Mouse (Mus musculus): ENCODE results near the gene Cd300lf.
A peak's percentile ranks its signal among the peaks of the same experiment; 100 is the strongest.

Gene Cd300lf

DNA sequence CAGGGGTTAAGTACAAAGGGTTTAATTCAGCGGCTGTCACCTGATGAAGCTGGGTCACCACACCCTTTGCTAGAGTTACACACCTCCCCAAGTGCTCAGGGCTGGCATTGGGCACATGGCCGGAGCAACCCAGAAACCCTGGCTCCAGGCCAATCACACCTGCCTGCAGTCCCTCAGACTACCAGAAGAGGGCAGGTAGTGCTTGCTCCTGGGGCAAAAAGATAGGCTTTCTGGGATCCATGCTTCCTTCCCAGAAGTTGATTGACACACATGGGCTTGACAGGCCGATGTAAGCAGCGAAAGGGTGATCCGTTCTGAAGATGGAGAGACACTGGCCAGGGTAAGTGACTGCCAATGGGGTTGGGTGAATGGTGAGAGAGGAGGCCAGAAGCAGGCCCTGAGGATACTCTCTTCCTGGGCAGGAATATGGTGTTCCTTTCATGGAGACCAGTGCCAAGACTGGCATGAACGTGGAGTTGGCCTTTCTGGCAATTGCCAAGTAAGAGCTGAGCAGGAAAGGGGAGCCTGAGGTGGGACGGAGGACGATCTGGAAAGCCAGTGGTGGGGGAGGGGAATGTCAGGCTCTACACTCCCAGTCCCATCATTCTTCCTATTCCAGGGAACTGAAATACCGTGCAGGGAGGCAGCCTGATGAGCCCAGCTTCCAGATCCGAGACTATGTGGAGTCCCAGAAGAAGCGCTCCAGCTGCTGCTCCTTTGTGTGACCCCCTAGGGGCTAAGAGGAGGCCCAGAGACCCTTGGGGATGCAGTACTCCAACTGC is 26.4 kb upstream of the Cd300lf start:
- DNase-seq, result peak; percentile 82

DNA sequence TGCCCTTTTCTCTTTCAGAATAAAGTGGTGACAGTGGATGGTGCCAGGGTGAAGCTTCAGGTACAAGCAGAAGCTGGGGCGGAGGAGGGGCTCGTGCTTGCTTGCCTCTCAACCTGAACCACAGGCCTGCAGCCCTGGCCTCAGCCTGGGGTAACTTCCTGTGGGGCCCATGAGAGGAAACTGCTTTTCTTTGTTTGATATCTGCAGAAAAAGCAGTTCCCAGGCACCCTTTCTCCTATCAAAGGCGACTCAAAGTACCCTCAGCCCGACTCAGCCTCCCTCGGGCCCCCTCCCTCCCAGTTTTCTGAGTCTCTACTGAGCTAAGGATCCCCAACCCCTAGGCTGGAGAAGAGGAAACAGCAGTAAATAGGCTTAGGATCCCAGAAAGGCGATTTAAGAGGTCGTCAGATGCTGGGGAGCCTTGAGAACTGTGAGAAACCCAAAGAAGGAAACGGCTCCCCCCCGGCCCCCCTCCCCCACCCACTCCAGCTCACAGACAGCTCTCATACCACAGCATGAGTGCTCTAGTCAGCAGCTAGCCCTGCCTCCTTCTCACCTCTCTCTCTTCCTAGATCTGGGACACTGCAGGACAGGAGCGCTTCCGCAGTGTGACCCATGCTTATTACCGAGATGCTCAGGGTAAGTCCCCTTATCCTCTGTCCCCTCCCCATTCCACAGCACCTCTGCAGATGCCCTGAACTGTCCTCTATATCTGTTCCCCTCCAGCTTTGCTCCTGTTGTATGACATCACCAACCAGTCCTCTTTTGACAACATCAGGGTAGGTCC is 24.3 kb upstream of the Cd300lf start:
- DNase-seq, result peak; percentile 85

DNA sequence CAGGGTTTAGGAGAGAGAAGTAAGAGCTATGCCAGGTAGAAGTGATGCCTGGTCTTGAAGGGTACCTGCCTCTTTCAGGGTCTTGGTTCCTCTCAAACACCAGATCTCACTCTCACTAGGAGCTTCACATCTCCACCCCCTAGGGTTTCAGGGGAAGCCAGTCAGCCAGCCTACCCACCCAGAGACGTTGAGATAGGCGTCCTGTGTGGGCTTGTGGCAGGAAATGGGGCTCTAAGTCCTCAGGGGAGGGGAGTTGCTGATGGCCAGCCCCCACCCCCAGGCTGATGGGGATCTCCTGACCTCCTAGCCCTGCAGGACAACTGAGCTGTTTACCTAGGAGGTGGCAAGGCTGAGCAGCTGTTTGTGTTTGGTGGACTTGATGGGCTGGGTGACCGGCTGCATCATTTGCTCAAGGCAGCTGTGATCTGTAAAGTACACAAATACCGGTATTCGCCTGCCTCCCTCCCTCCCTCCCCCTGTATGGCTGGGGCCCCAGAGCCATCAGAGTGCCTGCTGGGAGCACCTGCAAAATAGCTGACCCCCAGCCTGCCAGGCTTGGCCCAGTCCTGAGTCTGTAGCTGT is 21.4 kb upstream of the Cd300lf start:
- DNase-seq, result peak; percentile 67

- DNase-seq, result peak; percentile 92
Measured at GRCm38 (mm10) chr11:115153699-115154292, 20.0 kb upstream of the Cd300lf start.

DNA sequence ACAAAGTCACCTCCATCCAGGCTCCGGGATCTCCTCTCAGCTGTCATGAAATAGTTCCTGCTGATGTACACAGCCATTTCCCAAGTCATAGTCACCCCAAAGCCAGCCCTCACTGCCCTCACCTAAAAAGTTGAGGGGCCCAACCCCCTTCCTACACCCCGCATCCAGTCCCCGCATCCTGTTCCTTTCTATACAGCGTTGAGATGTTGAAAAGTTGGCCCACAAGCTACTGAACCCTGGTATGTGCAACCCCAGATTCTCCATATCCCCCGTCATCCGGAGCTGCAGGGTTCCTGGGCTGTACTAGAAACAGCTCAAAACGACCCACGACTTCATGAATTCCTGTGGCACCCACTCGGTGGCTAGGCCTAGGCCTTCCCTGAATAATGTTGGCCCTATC is 19.3 kb upstream of the Cd300lf start:
- no peak for DNase-seq

GRCm38 (mm10) chr11:115151755-115152429 is 18.1 kb upstream of the Cd300lf start:
- DNase-seq, result peak; percentile 70

DNA sequence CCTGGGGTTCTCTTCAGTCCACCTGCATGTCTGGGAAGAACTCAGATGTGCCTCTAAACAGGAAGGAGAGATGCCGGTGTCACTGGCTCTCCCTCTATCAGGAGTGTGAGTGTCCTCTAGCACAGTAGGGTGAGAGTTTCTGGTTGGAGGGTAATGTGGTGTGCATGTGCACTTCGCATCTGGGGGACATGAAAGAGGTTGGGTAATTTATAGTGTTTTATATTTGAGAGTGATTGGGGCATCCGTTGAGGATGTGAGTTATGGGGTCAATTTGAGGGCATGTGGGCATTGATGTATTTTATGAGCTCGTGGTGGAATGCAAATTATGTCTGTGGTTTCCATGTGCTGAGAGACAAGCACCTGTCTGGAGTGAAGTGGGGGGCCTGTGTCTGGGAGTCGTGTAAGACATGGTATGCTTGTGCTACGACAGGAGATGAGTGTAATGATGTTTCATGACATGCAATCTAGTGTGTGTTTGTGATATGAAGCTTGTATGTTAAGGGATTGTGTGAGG is 17.0 kb upstream of the Cd300lf start:
- no peak for DNase-seq

DNA sequence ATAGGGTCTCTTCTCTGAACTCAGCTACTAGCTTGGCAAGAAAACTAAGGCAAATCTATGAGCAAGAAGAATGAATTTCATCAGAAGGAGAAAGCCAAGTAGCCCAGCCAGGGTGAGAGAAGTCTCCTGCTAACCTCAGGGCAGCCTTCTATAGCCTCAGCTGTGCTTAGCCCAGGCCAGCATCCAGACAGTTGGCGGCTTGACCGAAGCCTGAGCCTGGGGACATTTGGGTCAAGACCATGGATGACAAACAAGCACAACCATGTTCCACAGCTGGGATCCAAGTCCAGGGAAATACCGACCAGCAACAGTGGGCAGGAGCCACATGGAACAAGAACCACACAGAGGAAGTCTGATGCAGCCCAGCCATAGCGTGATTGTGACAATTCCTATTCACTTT is 14.0 kb upstream of the Cd300lf start:
- no peak for DNase-seq

DNA sequence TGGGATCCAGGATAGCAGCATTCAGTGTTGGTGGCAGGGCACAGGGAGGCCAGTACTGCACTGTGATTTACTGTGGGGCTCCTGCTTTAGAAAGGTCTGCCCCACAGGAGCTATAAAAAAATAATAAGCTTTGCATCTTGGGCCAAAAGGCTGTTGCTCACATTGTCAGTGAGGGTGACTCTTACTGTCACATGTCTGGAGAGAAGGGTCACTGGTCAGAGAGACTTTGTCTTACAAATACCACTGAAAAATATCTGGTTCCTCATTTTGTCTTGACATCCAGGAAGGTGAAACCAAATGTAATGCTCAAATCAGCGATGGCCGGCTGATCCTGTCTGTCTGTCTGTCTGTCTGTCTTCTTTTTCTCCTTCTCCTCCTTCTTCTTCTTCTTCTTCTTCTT is 8.2 kb upstream of the Cd300lf start:
- no peak for DNase-seq

DNA sequence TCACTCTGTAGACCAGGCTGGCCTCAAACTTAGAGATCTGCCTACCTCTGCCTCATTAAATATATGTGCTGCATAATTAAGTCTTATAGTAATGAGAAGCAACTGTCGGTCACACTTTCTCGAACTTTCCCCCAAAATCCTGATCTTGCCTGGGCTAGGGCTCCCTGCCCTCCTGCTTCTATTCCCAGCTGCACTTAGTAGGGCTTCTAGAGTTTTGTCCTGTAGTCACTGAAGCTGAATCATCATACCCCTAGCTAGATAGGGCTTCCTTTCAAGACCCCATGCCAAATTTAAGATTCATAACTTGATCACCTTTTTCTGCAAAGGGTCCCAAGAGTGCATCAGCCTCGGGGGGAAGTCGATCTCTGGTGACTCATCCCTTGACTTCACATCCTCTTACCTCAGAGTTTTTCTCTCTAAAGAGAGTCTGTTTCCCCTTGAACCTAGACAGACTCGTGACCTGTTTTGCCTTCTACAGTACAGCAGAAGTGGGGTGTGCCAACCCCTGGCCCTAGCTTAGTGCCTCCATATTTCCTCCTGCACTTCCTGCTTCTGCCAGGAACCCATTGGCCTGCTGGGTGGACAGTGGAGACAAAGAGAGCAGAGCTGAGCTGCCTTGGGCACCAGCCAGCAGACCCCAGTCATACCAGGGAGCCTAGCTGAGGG is 4.9 kb upstream of the Cd300lf start:
- DNase-seq, result no peak

DNA sequence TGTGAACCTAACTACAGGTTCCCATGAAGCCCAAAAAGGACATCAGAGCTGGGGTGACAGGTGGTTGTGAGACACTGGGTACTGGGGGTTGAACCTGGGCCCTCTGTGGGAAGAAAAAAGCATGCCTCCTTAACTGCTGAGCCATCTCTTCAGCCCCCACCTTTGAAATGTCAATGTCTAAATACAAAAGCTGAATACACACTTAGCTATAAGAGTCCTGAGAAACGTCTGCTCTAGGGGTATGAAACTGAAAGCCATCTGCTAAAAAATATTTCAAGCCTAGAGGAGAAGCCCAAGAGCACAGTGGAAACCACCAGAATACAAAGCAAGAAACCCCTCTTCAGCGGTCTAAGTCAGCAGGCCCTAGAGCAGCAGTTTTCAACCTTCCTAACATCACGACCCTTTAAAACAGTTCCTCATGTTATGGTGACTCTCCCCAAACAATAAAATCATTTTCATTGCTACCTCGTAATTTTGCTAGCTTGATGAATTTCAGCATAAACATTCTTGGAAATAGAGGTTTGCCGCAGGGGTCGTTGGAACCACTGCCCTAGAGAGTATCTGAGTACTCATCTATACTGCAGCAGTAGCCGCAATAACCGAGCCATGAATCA is 1.9 kb downstream of the Cd300lf start:
- no peak for DNase-seq

DNA sequence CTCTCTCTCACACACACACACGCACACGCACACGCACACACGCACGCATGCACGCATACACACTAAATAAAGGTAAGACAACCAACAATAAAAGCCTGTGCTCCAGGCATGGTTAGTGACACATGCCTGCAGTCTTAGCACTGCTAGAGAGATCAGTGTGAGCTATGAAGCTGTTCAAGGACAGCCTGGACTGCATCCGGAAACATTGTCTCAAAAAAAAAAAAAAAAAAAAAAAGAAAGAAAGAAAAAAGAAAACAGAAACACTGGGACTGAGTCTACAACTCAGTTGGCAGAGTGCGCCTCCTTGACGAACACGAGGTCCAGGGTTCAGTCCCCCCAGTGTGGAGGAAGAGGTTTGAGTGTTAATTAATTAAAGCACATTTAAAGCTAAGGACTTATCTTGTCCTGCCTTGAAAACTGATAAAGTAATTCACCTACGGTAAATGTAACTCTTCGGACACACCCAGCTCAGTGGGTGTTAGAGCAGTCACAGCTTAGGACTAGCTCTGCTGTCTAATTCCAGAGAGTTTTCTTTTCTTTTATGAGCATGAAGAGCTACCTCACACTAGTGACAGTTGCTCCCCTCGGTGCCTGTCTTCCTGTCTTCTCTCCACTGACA is 4.2 kb downstream of the Cd300lf start:
- DNase-seq, result no peak

GRCm38 (mm10) chr11:115128483-115128882 is 5.3 kb downstream of the Cd300lf start:
- DNase-seq, result no peak

DNA sequence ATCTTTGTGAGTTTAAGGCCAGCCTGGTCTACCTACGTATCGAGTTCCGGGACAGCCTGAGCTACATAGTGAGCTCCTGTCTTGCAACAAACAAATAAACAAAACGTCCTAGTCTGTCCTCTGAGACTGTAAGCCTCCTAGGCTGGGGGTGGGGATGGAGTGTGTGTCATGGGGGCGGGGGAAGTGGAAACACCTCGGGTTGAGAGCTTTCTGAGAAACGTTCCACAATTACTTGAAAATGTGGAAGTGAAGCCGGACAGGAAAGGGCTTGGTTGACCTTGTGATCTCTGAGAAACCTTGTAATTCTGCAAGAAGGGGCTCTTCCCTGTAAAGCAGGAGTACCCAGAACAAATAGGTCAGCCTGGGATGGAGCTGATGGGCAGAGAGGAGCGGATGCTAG is 14.4 kb downstream of the Cd300lf start:
- DNase-seq, result no peak

DNA sequence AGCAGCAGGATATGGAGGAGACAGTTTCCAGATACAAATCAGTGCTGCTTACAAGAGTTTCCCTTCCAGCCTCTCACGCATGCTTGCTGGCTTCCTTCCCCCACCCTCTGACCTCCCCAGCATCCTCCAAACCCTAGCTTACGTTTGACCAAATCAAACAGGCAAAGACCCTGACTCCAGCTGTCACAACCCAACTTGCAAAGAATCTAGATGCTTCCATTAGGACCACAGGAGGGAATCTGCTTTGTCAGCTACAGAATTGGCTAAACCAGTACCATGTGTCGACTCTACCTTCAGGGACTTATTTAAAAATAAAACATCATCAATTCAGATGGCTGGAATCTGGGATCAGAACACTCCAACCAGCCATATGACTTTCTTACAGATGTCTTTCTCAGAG is 21.6 kb downstream of the Cd300lf start:
- DNase-seq, result no peak

GRCm38 (mm10) chr11:115110271-115110670 is 23.5 kb downstream of the Cd300lf start:
- no peak for DNase-seq

DNA sequence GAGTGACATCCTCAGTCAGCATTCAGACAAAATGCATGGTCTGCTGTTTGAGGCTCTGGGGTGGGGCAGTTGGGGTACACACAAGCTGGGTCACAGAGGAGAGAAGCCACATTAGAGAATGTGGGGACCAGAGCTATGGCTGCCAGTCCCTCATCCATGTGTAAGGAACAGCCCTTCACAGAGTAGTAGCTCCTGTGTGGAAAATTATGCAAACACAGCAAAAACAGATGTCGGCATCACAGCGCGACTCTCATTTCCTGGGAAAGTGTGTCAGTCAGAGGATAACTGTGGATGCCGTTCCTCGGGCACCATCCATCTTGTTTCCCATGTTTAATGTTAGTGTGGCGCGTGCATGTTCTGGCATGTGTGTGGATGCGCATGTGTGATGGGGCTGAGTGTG is 25.6 kb downstream of the Cd300lf start:
- no peak for DNase-seq

DNA sequence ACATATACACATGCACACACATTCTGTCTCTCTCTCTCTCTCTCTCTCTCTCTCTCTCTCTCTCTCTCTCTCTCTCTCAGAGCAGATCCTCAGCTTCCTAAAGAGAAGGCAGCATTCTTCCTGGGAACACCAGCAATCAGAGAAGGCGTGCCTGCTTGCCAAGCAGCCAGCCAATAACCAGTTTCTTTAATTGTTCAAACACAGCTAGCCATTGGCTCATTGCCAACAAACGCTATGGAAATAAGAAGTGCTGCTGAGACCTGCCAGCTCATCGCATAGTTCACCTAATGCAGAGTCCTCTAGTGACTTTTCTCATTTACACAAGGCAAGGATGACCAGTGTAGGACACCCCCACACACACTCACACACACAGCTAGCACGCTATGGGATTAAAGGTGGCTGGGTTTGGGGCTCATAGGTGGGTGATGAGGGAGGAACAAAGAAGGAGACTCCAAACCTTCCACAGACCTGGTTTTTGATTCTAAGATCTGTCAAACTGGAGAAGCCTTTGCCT is 26.3 kb downstream of the Cd300lf start:
- DNase-seq, result no peak

GRCm38 (mm10) chr11:115106638-115107037 is 27.2 kb downstream of the Cd300lf start:
- no peak for DNase-seq

- no peak for DNase-seq
Measured at GRCm38 (mm10) chr11:115104769-115105563, 28.8 kb downstream of the Cd300lf start.
